Mouse (Mus musculus) forebrain, embryonic 16.5 days (tissue): ENCODE results near the gene Nlgn1. TPM values are rescaled to one million over a fixed set of nuclear protein-coding genes. Genes with fewer than 3 reads are reported as not detected.
A peak's percentile ranks its signal among the peaks of the same experiment; 100 is the strongest.
"Not testable (repeated sequence)": the region's sequence is repeated elsewhere in the genome, so short reads cannot be mapped to it uniquely, and the experiment has no call there.

Experiments
- ATAC-seq: fragments of 200-750 bp; cut with Nextera tagmentation; 2 replicates; pipeline ENCODE4 v1.8.0; 2017; ENCODE audit warnings: mild to moderate bottlenecking, moderate library complexity
- H3K27ac ChIP-seq: fragments of 300-500 bp; sonication (generic); 2 replicates; pipeline ENCODE4 v1.5.1; 2014; ENCODE audit warnings: low read length, control low read depth
- H3K27me3 ChIP-seq: fragments of 300-500 bp; sonication (generic); replicated peaks from 2 replicates; pipeline ENCODE4 v1.6.1; 2014; ENCODE audit warnings: low read length; ENCODE audit not compliant: control insufficient read depth, insufficient read depth
- H3K36me3 ChIP-seq: fragments of 300-500 bp; sonication (generic); 2 replicates; pipeline ENCODE4 v1.6.1; 2014; ENCODE audit not compliant: control insufficient read depth, insufficient read depth
- H3K4me1 ChIP-seq: fragments of 300-500 bp; sonication (generic); replicated peaks from 2 replicates; pipeline ENCODE4 v1.6.1; 2014; ENCODE audit warnings: low read length; ENCODE audit not compliant: control insufficient read depth, insufficient read depth
- H3K4me2 ChIP-seq: fragments of 300-500 bp; sonication (generic); 2 replicates; pipeline ENCODE4 v1.6.1; 2014; ENCODE audit warnings: mild to moderate bottlenecking, low read length, control low read depth
- H3K4me3 ChIP-seq: fragments of 300-500 bp; sonication (generic); replicated peaks from 2 replicates; pipeline ENCODE4 v1.5.1; 2014; ENCODE audit warnings: mild to moderate bottlenecking, low read length, control low read depth
- H3K9ac ChIP-seq: fragments of 300-500 bp; sonication (generic); replicated peaks from 2 replicates; pipeline ENCODE4 v1.6.1; 2014; ENCODE audit warnings: low read depth, low read length, control low read depth
- H3K9me3 ChIP-seq: fragments of 300-500 bp; sonication (generic); 2 replicates; pipeline ENCODE4 v1.6.1; 2016; ENCODE audit warnings: low read length; ENCODE audit not compliant: control insufficient read depth
- WGBS: fragments of 180-500 bp; shearing (Covaris S2); extraction: QIAGEN DNeasy Blood & Tissue Kit; methylation state at CpG from one replicate; pipeline ENCODE4 v1.1.7; 2014; 5-methylcytosine and 5-hydroxymethylcytosine counted together
- polyA plus RNA-seq: library from polyadenylated mRNA; unstranded; fragments of >200 nt; fragmentation: Nextera tagmentation; extraction: Ambion mirVana; gene quantifications from 2 replicates; pipeline ENCODE4 v1.2.1, GENCODE M21; 2015

The Nlgn1 gene
- polyA plus RNA-seq, 1 experiment from 2014 or later, result 33.8 TPM

- Histone ChIP-seq H3K4me1 (no peaks in the 10 kb centered on the region), H3K4me3 (no peak overlapping the region), H3K9ac (no peak overlapping the region), H3K27ac (no peak overlapping the region), H3K9me3 (no peaks in the 10 kb centered on the region), H3K27me3 (no peaks in the 10 kb centered on the region), H3K4me2 (no peak overlapping the region), H3K36me3 (no peaks in the 10 kb centered on the region)
- ATAC-seq, result no peak
- 39% methylated on average over 5 of the region's 5 CpGs for WGBS
Observed at GRCm38 (mm10) chr3:25575526-25575925, 756.7 kb downstream of the Nlgn1 start.

GRCm38 (mm10) chr3:25574840-25575239 is 757.4 kb downstream of the Nlgn1 start:
- ATAC-seq, result no peak
- WGBS, result 86% methylated on average over 3 of the region's 3 CpGs
- Histone ChIP-seq H3K4me2 (no peak overlapping the region), H3K9ac (no peak overlapping the region), H3K36me3 (no peaks in the 10 kb centered on the region), H3K9me3 (no peaks in the 10 kb centered on the region), H3K27ac (no peak overlapping the region), H3K27me3 (no peaks in the 10 kb centered on the region), H3K4me3 (no peak overlapping the region), H3K4me1 (no peaks in the 10 kb centered on the region)

- not testable (repeated sequence) for H3K36me3 ChIP-seq, H3K9ac ChIP-seq, H3K27ac ChIP-seq, H3K9me3 ChIP-seq, H3K4me1 ChIP-seq, H3K4me2 ChIP-seq, H3K4me3 ChIP-seq, H3K27me3 ChIP-seq, ATAC-seq
- WGBS, result 86% methylated on average over 1 of the region's 1 CpGs
Observed at GRCm38 (mm10) chr3:25558513-25558912, 773.7 kb downstream of the Nlgn1 start.

GRCm38 (mm10) chr3:25549097-25549496 is 783.2 kb downstream of the Nlgn1 start:
- 35% methylated on average over 4 of the region's 7 CpGs for WGBS
- H3K4me3 ChIP-seq, H3K27me3 ChIP-seq, H3K9me3 ChIP-seq, H3K4me2 ChIP-seq, H3K27ac ChIP-seq, H3K9ac ChIP-seq, H3K4me1 ChIP-seq, ATAC-seq, H3K36me3 ChIP-seq: not testable (repeated sequence)

GRCm38 (mm10) chr3:25524236-25524635 is 808.0 kb downstream of the Nlgn1 start:
- H3K9ac ChIP-seq, ATAC-seq, H3K4me2 ChIP-seq, H3K9me3 ChIP-seq, H3K4me3 ChIP-seq, H3K36me3 ChIP-seq, H3K4me1 ChIP-seq, H3K27ac ChIP-seq, H3K27me3 ChIP-seq: not testable (repeated sequence)
- 56% methylated on average over 1 of the region's 3 CpGs for WGBS

GRCm38 (mm10) chr3:25463051-25463450 is 869.2 kb downstream of the Nlgn1 start:
- WGBS, result 83% methylated on average over 2 of the region's 2 CpGs
- H3K4me2 ChIP-seq, result no peak overlapping the region
- H3K9ac ChIP-seq, result no peak overlapping the region
- H3K27ac ChIP-seq, result no peak overlapping the region
- no peak for ATAC-seq
- no peaks in the 10 kb centered on the region for H3K9me3 ChIP-seq
- no peaks in the 10 kb centered on the region for H3K36me3 ChIP-seq
- H3K4me1 ChIP-seq, result no peaks in the 10 kb centered on the region
- no peak overlapping the region for H3K4me3 ChIP-seq
- no peaks in the 10 kb centered on the region for H3K27me3 ChIP-seq

GRCm38 (mm10) chr3:25456250-25456860 is 875.9 kb downstream of the Nlgn1 start:
- no peak overlapping the region for H3K9ac ChIP-seq
- no peaks in the 10 kb centered on the region for H3K36me3 ChIP-seq
- no peaks in the 10 kb centered on the region for H3K27me3 ChIP-seq
- no peak overlapping the region for H3K4me3 ChIP-seq
- H3K4me1 ChIP-seq, result no peaks in the 10 kb centered on the region
- ATAC-seq, result peak; percentile 68
- 23% methylated on average over 8 of the region's 8 CpGs for WGBS
- no peak overlapping the region for H3K27ac ChIP-seq
- H3K4me2 ChIP-seq, result no peak overlapping the region
- H3K9me3 ChIP-seq, result no peaks in the 10 kb centered on the region

- no peaks in the 10 kb centered on the region for H3K9me3 ChIP-seq
- H3K9ac ChIP-seq, result no peak overlapping the region
- no peak for ATAC-seq
- no peak overlapping the region for H3K4me3 ChIP-seq
- no peaks in the 10 kb centered on the region for H3K27me3 ChIP-seq
- no peak overlapping the region for H3K27ac ChIP-seq
- 47% methylated on average over 1 of the region's 1 CpGs for WGBS
- no peak overlapping the region for H3K4me2 ChIP-seq
- no peaks in the 10 kb centered on the region for H3K36me3 ChIP-seq
- H3K4me1 ChIP-seq, result no peaks in the 10 kb centered on the region
Observed at GRCm38 (mm10) chr3:25452314-25452713, 879.9 kb downstream of the Nlgn1 start.

- no peak for ATAC-seq
- Histone ChIP-seq H3K4me1 (no peaks in the 10 kb centered on the region), H3K36me3 (no peaks in the 10 kb centered on the region), H3K9ac (no peak overlapping the region), H3K4me2 (no peak overlapping the region), H3K9me3 (no peaks in the 10 kb centered on the region), H3K27me3 (no peaks in the 10 kb centered on the region), H3K4me3 (no peak overlapping the region), H3K27ac (no peak overlapping the region)
- 66% methylated on average over 6 of the region's 6 CpGs for WGBS
Observed at GRCm38 (mm10) chr3:25450471-25450870, 881.8 kb downstream of the Nlgn1 start.

- Histone ChIP-seq H3K4me2 (no peak overlapping the region), H3K27ac (no peak overlapping the region), H3K9ac (no peak overlapping the region), H3K4me1 (no peaks in the 10 kb centered on the region), H3K27me3 (no peaks in the 10 kb centered on the region), H3K9me3 (no peaks in the 10 kb centered on the region), H3K4me3 (no peak overlapping the region), H3K36me3 (no peaks in the 10 kb centered on the region)
- ATAC-seq, result no peak
- WGBS, result 77% methylated on average over 4 of the region's 4 CpGs
Observed at GRCm38 (mm10) chr3:25449356-25449755, 882.9 kb downstream of the Nlgn1 start.
